Mouse (Mus musculus): ENCODE results near the gene Cnih2. TPM values are rescaled to one million over a fixed set of nuclear protein-coding genes. Genes with fewer than 3 reads are reported as not detected.
A peak's percentile ranks its signal among the peaks of the same experiment; 100 is the strongest.

Gene Cnih2
- polyA plus RNA-seq, 1 experiment = 3.7 TPM

DNA sequence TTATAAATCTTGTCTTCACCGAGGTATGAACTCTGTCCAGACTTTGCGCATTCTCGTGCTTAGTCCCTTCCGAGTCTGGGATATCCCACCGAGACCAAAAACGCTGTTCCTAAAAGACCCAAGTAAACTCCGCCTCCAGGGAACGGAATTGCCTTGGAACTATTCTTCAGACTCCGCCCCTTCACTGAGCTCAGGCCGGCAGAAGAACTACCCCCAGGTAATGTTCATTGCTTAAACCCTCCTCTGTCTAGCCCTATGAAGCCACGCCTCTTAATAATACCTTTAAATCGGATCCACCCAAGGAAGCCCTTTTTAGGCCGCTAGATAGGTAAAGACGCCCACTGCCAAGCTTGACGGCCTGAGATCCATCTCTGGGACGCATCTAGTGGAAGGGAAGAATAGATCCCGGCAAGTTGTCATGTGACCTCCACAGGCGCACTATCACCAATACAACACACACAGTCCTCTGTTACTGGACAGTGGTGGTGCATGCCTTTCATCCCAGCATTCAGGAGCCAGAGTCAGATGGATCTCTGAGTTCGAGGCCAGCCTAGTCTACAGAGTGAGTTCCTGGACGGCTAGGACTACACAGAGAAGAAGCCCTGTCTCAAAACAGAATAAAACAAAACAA lies 25.8 kb downstream of the Cnih2 start:
- H3K27ac ChIP-seq (ENCODE audit: insufficient read depth, low read length) = peak overlapping the region; percentile 83
- no peaks in the 10 kb centered on the region for H3K36me3 ChIP-seq (ENCODE audit: control insufficient read depth, insufficient read depth, low read length, poor library complexity, severe bottlenecking)
- H3K9me3 ChIP-seq (replicated peaks; ENCODE audit: control insufficient read depth, insufficient read depth, low read length, poor library complexity, severe bottlenecking) = no peaks in the 10 kb centered on the region
- H3K9ac ChIP-seq (ENCODE audit: low read depth, poor library complexity, severe bottlenecking) = peak overlapping the region; percentile 24; the same call in 1 of the 2 replicates
- H3K27me3 ChIP-seq (ENCODE audit: control insufficient read depth, insufficient read depth, low read length, poor library complexity, severe bottlenecking) = no peaks in the 10 kb centered on the region
- H3K4me1 ChIP-seq (ENCODE audit: control insufficient read depth, insufficient read depth, low read length) = no peaks in the 10 kb centered on the region
- TF ChIP-seq EP300 (IDR thresholded peaks at IDR 0.05; ENCODE audit: insufficient read depth, low read depth, low read length) (no peak), POLR2A (IDR thresholded peaks at IDR 0.05; ENCODE audit: insufficient read depth, low read length) (no peak), CTCF (IDR thresholded peaks at IDR 0.05; ENCODE audit: low read depth, low read length) (no peak)
- H3K4me3 ChIP-seq (ENCODE audit: low read depth, low read length) = peak overlapping the region; percentile 72

DNA sequence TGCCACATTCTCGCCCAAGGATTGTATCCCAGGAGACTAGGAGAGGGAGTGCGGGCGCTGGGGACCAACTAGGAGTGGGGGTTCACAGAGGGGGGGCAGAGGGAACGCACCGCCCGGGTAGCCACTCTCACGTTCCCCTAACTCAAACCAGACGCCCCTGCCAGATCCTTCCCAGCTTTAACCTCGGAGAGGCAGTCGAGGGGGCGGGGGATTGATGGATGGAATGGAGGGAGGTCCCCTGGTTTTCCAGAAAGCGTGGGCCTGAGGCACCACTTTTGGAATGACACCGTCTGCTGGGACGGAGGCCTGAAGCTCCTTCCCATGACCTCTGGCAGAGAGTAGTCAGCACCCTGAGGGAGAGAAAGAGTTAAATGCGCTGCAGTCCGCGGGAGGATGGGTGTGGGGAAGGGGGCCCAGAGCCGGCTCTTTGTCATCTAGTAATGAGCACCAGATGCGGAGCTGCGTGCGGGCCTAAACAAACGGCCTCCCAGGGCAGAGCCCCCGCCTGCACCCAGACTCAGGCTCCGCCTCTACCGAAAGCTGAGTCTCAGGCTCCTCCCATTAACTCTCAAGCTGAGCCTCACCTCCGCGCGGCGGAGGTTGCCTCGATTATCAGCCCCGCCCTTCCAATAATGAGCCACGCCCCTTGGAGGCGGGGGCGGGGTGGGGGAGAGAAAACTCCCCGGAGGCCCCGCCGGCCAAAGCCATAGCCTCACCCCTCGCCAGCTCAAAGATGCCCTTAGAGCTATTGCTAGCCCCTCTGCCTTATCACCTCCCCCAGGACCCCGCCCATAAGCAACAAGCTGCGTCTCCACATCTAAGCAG lies 26.6 kb downstream of the Cnih2 start:
- H3K27me3 ChIP-seq (ENCODE audit: control insufficient read depth, insufficient read depth, low read length, poor library complexity, severe bottlenecking) = no peaks in the 10 kb centered on the region
- H3K4me1 ChIP-seq (ENCODE audit: control insufficient read depth, insufficient read depth, low read length) = peaks cover 6% of the 10 kb centered on the region
- TF ChIP-seq CTCF (IDR thresholded peaks at IDR 0.05; ENCODE audit: low read depth, low read length) = no peak
- TF ChIP-seq EP300 (IDR thresholded peaks at IDR 0.05; ENCODE audit: insufficient read depth, low read depth, low read length) = 0 out of 2 replicates have a peak, but pooled peaks have one; percentile 34
- peak; percentile 12 for TF ChIP-seq POLR2A (IDR thresholded peaks at IDR 0.05; ENCODE audit: insufficient read depth, low read length)

DNA sequence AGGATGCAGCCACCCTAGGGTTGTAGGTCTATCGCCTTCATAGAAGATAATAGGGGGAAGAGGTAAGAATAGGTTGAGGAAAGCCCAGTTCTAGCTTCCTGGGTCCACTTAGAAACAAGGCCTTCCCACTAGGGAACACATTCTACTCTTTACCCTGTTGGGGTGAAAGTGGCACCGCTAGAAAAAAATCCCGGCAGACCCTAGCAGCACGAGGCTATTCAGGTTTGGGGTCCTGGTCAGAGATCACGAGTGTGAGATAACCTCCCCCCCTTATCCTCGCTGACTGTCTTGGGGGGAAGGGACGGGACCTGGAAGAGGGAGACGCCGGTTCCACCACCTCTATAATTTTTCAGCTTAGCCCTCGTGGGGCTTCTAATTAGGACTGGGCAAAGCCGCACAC lies 27.2 kb downstream of the Cnih2 start:
- Histone ChIP-seq H3K9ac (ENCODE audit: low read depth, poor library complexity, severe bottlenecking) (peak overlapping the region; percentile 74), H3K36me3 (ENCODE audit: control insufficient read depth, insufficient read depth, low read length, poor library complexity, severe bottlenecking) (no peaks in the 10 kb centered on the region), H3K4me1 (ENCODE audit: control insufficient read depth, insufficient read depth, low read length) (peaks cover 6% of the 10 kb centered on the region), H3K9me3 (replicated peaks; ENCODE audit: control insufficient read depth, insufficient read depth, low read length, poor library complexity, severe bottlenecking) (no peaks in the 10 kb centered on the region), H3K4me3 (ENCODE audit: low read depth, low read length) (peak overlapping the region; percentile 78; the same call in 1 of the 2 replicates), H3K27me3 (ENCODE audit: control insufficient read depth, insufficient read depth, low read length, poor library complexity, severe bottlenecking) (no peaks in the 10 kb centered on the region), H3K27ac (ENCODE audit: insufficient read depth, low read length) (peak overlapping the region; percentile 48; the same call in 1 of the 2 replicates)
- TF ChIP-seq CTCF (IDR thresholded peaks at IDR 0.05; ENCODE audit: low read depth, low read length) (no peak), POLR2A (IDR thresholded peaks at IDR 0.05; ENCODE audit: insufficient read depth, low read length) (no peak), EP300 (IDR thresholded peaks at IDR 0.05; ENCODE audit: insufficient read depth, low read depth, low read length) (no peak)

More for the DNA sequence above, 26.6 kb downstream of the Cnih2 start:
- H3K4me3 ChIP-seq (ENCODE audit: low read depth, low read length) = peak overlapping the region; percentile 78
- no peaks in the 10 kb centered on the region for H3K9me3 ChIP-seq (replicated peaks; ENCODE audit: control insufficient read depth, insufficient read depth, low read length, poor library complexity, severe bottlenecking)
- H3K27ac ChIP-seq (ENCODE audit: insufficient read depth, low read length) = peak overlapping the region; percentile 83
- H3K36me3 ChIP-seq (ENCODE audit: control insufficient read depth, insufficient read depth, low read length, poor library complexity, severe bottlenecking) = no peaks in the 10 kb centered on the region
- peak overlapping the region; percentile 74 for H3K9ac ChIP-seq (ENCODE audit: low read depth, poor library complexity, severe bottlenecking)

DNA sequence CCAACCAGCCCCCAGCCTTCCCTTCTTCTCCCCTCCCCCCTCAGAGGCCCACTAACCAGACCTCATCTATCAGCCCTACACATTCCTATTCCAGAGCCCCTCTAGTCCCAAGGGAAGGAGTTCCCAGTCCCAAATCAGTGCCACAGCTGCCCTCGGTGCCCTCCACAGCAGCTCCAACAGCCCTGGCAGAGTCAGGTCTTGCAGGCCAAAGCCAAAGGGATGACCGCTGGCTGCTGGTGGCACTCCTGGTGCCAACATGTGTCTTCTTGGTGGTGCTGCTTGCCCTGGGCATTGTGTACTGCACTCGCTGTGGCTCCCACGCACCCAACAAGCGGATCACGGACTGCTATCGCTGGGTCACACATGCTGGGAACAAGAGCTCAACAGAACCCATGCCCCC lies 28.3 kb downstream of the Cnih2 start:
- H3K4me1 ChIP-seq (ENCODE audit: control insufficient read depth, insufficient read depth, low read length) = peaks cover 6% of the 10 kb centered on the region
- H3K27ac ChIP-seq (ENCODE audit: insufficient read depth, low read length) = no peak overlapping the region
- H3K36me3 ChIP-seq (ENCODE audit: control insufficient read depth, insufficient read depth, low read length, poor library complexity, severe bottlenecking) = no peaks in the 10 kb centered on the region
- TF ChIP-seq EP300 (IDR thresholded peaks at IDR 0.05; ENCODE audit: insufficient read depth, low read depth, low read length) = no peak
- no peak for TF ChIP-seq CTCF (IDR thresholded peaks at IDR 0.05; ENCODE audit: low read depth, low read length)
- H3K27me3 ChIP-seq (ENCODE audit: control insufficient read depth, insufficient read depth, low read length, poor library complexity, severe bottlenecking) = no peaks in the 10 kb centered on the region
- H3K9ac ChIP-seq (ENCODE audit: low read depth, poor library complexity, severe bottlenecking) = no peak overlapping the region
- H3K4me3 ChIP-seq (ENCODE audit: low read depth, low read length) = no peak overlapping the region
- H3K9me3 ChIP-seq (replicated peaks; ENCODE audit: control insufficient read depth, insufficient read depth, low read length, poor library complexity, severe bottlenecking) = no peaks in the 10 kb centered on the region

DNA sequence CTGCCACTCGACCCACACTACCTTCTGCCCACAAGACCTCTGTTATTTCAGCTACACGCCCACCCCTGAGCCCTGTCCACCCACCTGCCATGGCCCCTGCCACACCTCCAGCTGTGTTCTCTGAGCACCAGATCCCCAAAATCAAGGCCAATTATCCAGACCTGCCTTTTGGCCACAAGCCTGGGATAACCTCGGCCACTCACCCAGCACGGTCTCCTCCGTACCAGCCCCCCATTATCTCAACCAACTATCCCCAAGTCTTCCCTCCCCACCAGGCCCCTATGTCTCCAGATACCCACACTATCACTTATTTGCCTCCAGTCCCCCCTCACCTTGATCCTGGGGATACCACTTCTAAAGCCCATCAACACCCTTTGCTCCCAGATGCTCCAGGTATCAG lies 28.8 kb downstream of the Cnih2 start:
- TF ChIP-seq POLR2A (IDR thresholded peaks at IDR 0.05; ENCODE audit: insufficient read depth, low read length) = no peak
- no peak for TF ChIP-seq CTCF (IDR thresholded peaks at IDR 0.05; ENCODE audit: low read depth, low read length)
- no peak for TF ChIP-seq EP300 (IDR thresholded peaks at IDR 0.05; ENCODE audit: insufficient read depth, low read depth, low read length)
- H3K4me3 ChIP-seq (ENCODE audit: low read depth, low read length) = no peak overlapping the region
- H3K9ac ChIP-seq (ENCODE audit: low read depth, poor library complexity, severe bottlenecking) = no peak overlapping the region
- H3K27ac ChIP-seq (ENCODE audit: insufficient read depth, low read length) = no peak overlapping the region
- H3K27me3 ChIP-seq (ENCODE audit: control insufficient read depth, insufficient read depth, low read length, poor library complexity, severe bottlenecking) = no peaks in the 10 kb centered on the region
- peaks cover 6% of the 10 kb centered on the region for H3K4me1 ChIP-seq (ENCODE audit: control insufficient read depth, insufficient read depth, low read length)
- no peaks in the 10 kb centered on the region for H3K9me3 ChIP-seq (replicated peaks; ENCODE audit: control insufficient read depth, insufficient read depth, low read length, poor library complexity, severe bottlenecking)
- H3K36me3 ChIP-seq (ENCODE audit: control insufficient read depth, insufficient read depth, low read length, poor library complexity, severe bottlenecking) = no peaks in the 10 kb centered on the region
